Mouse (Mus musculus) right cerebral cortex, adult 2 months (tissue): Measurements from ENCODE around the gene Kcnma1.

ENCODE experiments used
- DNase-seq, 2 experiments: peaks; one replicate each; pipeline ENCODE4 v3.0.0; 2021 to 2022; ENCODE audit warnings: low spot score in 2 of 2

The Kcnma1 gene

GRCm38 (mm10) chr14:23966471-23966870 is 47.8 kb downstream of the Kcnma1 start:
- DNase-seq: peak; percentile 71 to 72

DNA sequence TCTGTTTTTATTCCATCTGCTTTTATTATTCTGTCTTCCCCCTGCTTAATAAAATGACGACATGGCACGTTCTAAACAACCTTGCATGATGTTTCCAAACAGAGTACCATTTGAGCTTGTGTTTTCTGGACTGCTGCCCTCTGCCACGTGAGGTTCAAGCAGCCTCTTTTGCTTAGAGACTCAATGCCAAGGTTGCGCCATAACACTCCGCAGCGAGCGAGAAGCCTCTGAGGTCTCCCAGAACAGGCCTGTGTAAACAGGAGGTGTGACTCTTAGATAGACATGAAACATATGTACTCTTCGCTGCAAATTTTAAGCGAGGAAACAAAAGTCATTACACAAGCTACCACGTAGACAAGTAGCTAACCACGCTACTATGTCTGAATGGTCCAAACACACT is 55.2 kb downstream of the Kcnma1 start:
- no peak for DNase-seq

- no peak for DNase-seq
Observed at GRCm38 (mm10) chr14:23957270-23957669, 57.0 kb downstream of the Kcnma1 start.

- no peak for DNase-seq
Observed at GRCm38 (mm10) chr14:23943876-23944275, 70.4 kb downstream of the Kcnma1 start.

- no peak for DNase-seq
Observed at GRCm38 (mm10) chr14:23943152-23943551, 71.1 kb downstream of the Kcnma1 start.

- DNase-seq: no peak
Observed at GRCm38 (mm10) chr14:23942103-23942502, 72.2 kb downstream of the Kcnma1 start.

GRCm38 (mm10) chr14:23935016-23935415 is 79.3 kb downstream of the Kcnma1 start:
- DNase-seq: no peak

GRCm38 (mm10) chr14:23931671-23932071 is 82.6 kb downstream of the Kcnma1 start:
- no peak for DNase-seq

DNA sequence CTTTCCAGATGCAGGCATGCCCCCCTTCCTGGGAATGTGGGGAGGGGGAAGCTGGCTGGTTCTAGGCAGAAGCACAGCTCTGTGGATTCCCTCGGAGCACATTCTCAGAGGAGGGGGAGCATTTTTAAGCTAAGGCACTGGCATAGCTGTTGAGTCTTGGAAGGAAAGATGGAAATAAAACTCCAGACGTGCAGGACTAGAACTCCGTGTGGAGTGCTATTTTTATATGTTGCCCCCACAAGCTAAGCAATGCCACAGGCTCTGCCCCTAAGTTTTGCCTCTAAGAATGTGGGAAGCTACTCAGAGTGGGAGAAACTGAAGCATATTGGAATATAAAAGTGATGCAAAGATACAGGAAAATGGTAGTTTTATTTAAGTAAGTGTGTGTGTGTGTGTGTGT is 85.1 kb downstream of the Kcnma1 start:
- no peak for DNase-seq

- DNase-seq: no peak
Observed at GRCm38 (mm10) chr14:23923356-23923755, 90.9 kb downstream of the Kcnma1 start.

DNA sequence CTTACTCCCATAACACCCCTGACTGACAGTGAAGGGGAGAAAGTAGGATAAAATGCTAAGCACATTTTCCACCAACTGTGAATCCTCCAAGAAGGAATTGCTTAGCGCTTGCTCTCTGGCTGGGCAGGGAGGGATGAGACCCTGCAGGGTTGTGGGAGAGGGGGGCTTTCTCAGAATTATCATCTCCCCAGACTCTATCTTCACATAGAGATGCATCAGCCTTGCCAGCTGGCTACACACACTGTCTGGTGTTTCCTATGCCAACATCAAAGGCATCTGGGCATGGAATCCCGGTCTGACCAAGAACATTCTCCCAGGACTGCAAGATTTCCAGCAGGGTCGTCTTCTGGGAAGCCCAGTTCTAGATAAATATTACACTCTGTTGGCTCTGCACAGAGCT is 91.5 kb downstream of the Kcnma1 start:
- no peak for DNase-seq

DNA sequence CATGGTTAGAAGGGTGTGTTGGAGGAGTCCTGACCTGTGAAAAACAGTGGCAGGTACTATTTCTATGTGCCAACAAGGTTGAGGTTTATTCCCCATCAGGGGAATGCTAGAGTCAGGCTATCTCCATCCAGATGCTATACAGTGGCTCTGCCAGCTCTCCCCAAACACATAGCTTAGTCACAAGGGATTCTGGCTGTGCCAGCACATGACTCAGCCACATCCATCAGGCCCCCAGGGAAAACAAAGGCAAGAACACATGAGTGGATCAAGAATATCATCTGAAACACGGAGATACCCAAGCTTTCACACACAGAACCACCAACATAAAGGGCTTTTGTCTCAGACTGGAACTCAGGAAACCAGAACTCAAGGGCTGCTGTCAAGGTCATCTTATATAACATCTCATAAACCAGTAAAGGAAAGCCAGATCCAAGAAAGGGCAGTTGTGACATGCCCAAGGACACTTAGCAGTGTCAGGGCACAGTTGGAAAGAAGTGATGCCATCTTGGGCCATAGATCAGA is 103.1 kb downstream of the Kcnma1 start:
- peak; percentile 62 to 64 for DNase-seq

DNA sequence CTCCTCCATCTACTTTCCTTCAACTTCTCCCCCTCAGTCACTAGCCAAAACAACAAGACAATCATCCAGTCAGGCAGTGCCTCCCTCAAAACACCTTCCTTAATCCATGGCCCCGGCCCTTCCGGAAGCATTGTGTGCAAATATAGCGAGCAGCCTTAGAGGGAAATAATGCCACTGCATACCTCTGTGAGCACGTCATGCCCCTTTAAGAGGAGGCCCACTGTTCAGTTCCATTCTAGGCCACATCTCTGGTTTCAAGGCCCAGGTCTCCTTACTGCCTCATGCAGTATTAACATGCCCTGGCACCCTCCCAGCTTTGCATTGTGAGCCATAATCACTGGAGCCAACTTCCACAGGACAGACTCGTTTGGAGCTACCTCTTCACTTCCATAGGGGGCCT is 105.7 kb downstream of the Kcnma1 start:
- DNase-seq: no peak

DNA sequence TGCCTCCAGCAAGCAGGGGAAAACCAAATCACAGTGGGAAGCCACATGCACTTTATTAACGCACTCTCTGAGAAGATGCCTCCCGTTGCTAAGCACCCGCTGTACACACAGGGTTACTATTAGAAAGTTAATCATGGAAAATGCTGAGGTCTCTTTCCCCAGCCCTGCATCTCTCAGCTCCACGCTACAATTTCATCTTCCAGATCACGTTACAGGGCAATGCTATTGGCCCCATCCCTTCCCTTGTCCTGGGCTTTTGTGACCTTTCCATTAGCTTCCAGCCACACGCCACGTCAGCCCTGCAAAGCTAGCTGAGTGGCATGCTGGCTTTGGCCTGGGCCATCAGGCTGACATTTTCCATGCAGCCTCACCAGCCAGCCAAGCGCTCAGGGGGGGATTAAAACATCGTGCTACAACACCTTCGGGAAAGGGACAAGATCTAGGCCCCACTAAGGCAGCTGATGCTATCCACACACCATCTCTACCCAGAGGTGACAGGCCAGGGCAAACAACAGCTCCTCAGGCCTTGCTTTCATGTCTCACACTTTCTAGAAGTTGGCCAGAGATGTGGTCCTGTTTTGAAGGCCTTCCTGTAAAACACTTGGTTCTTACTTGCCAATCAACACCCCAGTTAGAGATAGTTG is 111.5 kb downstream of the Kcnma1 start:
- no peak for DNase-seq

DNA sequence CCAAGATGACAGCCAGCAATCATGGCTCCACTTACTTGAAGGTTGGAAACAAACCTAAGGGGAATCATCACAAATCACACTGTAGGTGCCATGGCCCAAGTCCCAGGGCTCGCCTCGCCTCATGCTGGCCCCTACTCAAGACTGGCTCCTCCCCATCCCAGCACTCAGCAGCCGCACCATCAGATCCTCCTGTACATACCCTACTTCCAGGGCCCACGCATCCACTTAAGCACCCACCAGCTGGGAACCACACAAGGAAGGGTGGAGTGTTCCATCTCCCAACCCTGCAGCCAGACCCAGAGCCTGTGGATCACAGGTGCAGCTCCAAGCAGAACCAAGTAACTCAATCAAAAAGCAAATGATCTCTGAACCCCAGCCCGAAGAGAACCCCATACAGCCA is 114.8 kb downstream of the Kcnma1 start:
- no peak for DNase-seq

GRCm38 (mm10) chr14:23897815-23898214 is 116.5 kb downstream of the Kcnma1 start:
- DNase-seq: peak; percentile 80 to 81

GRCm38 (mm10) chr14:23896036-23896435 is 118.3 kb downstream of the Kcnma1 start:
- DNase-seq: no peak

- no peak for DNase-seq
Observed at GRCm38 (mm10) chr14:23886112-23886511, 128.2 kb downstream of the Kcnma1 start.

DNA sequence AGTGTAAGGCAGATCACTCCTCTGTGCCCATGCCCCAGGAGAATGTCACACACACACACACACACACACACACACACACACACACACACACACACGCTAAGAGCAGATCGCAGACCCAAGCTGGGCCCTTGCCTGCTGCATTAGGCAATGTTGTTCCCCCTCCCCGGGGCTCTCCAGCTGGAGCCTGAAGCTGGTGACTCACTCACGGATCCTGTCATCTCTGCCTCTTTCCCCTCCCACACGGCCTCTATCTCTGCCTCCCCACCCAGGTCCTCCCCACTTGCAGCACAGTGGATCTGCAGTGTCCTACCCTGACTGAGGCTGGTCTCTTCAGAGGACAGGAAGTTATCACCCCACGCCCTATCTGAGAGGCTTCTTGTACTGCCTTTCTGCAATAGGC is 128.8 kb downstream of the Kcnma1 start:
- peak; percentile 83 to 84 for DNase-seq

DNA sequence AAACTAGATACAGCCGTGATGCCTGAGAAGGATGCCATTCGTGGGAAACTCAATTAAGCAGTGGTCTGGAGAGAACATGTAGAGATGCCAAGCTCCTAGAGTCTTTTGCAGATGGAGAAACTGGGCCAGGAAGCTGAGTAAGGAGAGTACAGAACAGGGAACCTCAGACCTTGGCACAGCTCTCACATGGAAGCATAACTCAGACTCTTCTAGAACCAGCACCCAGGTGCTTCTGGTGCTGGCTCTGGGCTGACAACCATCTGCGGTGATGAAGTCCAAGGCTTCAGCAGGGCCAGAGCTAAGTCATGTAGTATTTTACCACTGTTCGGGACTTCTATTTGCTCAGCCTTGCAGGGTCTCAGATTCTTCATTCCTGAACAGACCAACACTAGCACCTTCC is 129.2 kb downstream of the Kcnma1 start:
- DNase-seq: peak in 1 of 2 experiments; percentile 51

DNA sequence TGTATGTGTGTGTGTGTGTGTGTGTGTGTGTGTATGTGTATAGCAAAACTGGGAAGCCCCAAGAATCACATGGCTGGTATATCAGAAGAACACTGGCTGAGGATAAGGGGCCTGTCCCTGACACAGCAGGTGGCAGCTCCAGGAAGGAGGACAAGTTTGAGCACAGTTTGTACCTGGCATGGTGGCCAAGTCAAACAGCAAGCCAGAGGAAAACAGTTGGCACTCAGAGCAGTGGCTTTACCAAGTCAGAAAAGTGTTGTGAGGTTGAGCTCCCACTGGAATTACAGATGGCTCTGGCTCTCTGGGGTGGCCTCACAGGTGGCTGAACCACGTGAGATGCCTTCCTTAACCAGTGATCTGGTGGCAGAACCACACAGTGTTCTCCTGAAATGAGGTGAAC is 132.3 kb downstream of the Kcnma1 start:
- DNase-seq: no peak

- DNase-seq: no peak
Observed at GRCm38 (mm10) chr14:23879331-23879730, 135.0 kb downstream of the Kcnma1 start.

DNA sequence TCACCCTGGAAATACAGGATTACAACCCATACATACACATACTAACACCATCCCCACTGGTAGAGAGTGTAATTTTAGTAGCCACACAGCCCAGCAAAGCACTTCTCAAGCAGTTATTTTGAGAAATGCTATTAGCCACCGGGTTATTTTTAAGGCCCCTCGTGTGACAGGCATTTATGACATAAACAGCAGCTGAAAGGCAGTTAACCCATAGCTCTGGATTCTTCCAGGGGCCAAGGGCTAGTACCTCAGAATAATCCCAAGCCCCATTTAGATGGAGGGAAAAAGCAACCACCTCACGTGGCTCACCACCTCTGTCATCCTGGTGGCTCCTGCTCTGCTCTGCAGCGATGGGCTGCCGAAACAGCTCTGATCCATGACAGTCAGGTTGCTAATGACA is 136.7 kb downstream of the Kcnma1 start:
- no peak for DNase-seq

- DNase-seq: no peak
Observed at GRCm38 (mm10) chr14:23874545-23874944, 139.7 kb downstream of the Kcnma1 start.
